Mouse (Mus musculus) embryonic facial prominence, embryonic 12.5 days (tissue): ENCODE results near the gene RPS10-NUDT3. TPM values are rescaled to one million over a fixed set of nuclear protein-coding genes. Genes with fewer than 3 reads are reported as not detected.
"Not testable (repeated sequence)": the region's sequence is repeated elsewhere in the genome, so short reads cannot be mapped to it uniquely, and the experiment has no call there.

Experiments used
- ATAC-seq: fragments of 200-750 bp; cut with Nextera tagmentation; 2 replicates; pipeline ENCODE4 v1.8.0; 2017; ENCODE audit not compliant: insufficient number of reproducible peaks, insufficient read depth, low FRiP score, low TSS enrichment
- H3K27ac ChIP-seq: fragments of 300-500 bp; sonication (generic); 2 replicates; pipeline ENCODE4 v1.5.1; 2016; ENCODE audit warnings: mild to moderate bottlenecking
- H3K27me3 ChIP-seq: fragments of 300-500 bp; sonication (generic); 2 replicates; pipeline ENCODE4 v1.6.1; 2016; ENCODE audit warnings: mild to moderate bottlenecking, moderate library complexity
- H3K36me3 ChIP-seq: fragments of 300-500 bp; sonication (generic); 2 replicates; pipeline ENCODE4 v1.6.1; 2016; ENCODE audit warnings: mild to moderate bottlenecking
- H3K4me1 ChIP-seq: fragments of 300-500 bp; sonication (generic); 2 replicates; pipeline ENCODE4 v1.6.1; 2016
- H3K4me2 ChIP-seq: fragments of 300-500 bp; sonication (generic); replicated peaks from 2 replicates; pipeline ENCODE4 v1.6.1; 2016; ENCODE audit warnings: mild to moderate bottlenecking, moderate library complexity
- H3K4me3 ChIP-seq: fragments of 300-500 bp; sonication (generic); 2 replicates; pipeline ENCODE4 v1.5.1; 2016; ENCODE audit warnings: mild to moderate bottlenecking
- H3K9ac ChIP-seq: fragments of 300-500 bp; sonication (generic); 2 replicates; pipeline ENCODE4 v1.6.1; 2016; ENCODE audit warnings: mild to moderate bottlenecking, moderate library complexity
- H3K9me3 ChIP-seq: fragments of 300-500 bp; sonication (generic); 2 replicates; pipeline ENCODE4 v1.6.1; 2016; ENCODE audit warnings: mild to moderate bottlenecking, moderate library complexity
- WGBS: fragments of 180-500 bp; shearing (Covaris S2); methylation state at CpG from one replicate; pipeline ENCODE4 v1.1.7; 2016; 5-methylcytosine and 5-hydroxymethylcytosine counted together
- polyA plus RNA-seq: library from polyadenylated mRNA; unstranded; fragments of >200 nt; fragmentation: Nextera tagmentation; extraction: Ambion mirVana; gene quantifications from 2 replicates; pipeline ENCODE4 v1.2.1, GENCODE M21; 2016

RPS10-NUDT3 gene
- polyA plus RNA-seq, 1 experiment from 2014 or later = not detected

DNA sequence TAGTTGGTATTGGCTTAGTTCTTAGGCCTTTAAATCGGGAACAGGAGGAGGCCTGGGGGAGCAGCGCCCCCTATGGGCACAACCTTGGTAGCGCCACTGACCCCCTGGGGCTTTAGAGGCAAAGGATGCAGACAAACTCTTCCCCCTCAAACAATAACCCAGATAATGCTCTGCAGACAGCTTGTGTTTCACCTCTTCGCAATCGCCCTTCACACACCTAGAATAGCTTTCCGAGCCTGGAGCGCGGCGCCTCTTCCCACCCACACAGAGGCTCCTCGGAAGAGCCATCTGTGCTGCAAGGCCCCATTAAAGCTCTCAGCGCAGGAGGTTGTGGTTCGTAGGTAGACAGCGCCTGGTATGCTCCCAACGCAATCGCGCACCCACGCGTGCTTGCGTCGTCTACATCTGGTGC, 3.9 kb upstream of the RPS10-NUDT3 start:
- H3K4me3 ChIP-seq = no peak overlapping the region
- no peak overlapping the region for H3K4me2 ChIP-seq
- ATAC-seq = no peak
- H3K27ac ChIP-seq = no peak overlapping the region
- H3K9ac ChIP-seq = no peak overlapping the region
- H3K27me3 ChIP-seq = no peaks in the 10 kb centered on the region
- H3K36me3 ChIP-seq = 0 out of 2 replicates have a peak, but pooled peaks cover 3% of the 10 kb centered on the region
- H3K4me1 ChIP-seq = peaks cover 21% of the 10 kb centered on the region
- 83% methylated on average over 20 of the region's 20 CpGs for WGBS
- no peaks in the 10 kb centered on the region for H3K9me3 ChIP-seq

DNA sequence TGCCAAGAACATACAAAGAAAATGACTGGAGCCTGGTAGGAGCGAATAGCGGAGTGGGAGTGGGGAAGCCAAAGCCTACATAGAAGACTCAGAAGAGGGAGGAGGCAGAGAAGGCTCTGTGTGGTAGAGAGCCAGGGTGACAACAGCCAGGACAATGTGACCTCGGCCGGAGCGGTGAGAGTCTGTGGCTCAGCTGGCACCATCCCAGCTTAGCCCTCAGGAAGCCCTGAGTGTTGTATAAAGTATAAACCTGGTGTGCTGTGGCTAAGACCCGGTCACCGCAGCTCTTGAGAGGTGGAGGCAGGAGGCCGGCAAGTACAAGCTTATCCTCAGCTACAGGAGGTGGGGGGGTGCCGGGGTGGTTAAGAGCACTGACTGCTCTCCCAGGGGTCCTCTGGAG, 2.3 kb upstream of the RPS10-NUDT3 start:
- Histone ChIP-seq H3K27me3 (no peaks in the 10 kb centered on the region), H3K9me3 (no peaks in the 10 kb centered on the region), H3K27ac (no peak overlapping the region), H3K4me3 (no peak overlapping the region), H3K4me2 (no peak overlapping the region), H3K9ac (no peak overlapping the region), H3K4me1 (peaks cover 21% of the 10 kb centered on the region), H3K36me3 (peaks cover 19% of the 10 kb centered on the region)
- ATAC-seq = no peak
- 58% methylated on average over 9 of the region's 9 CpGs for WGBS

DNA sequence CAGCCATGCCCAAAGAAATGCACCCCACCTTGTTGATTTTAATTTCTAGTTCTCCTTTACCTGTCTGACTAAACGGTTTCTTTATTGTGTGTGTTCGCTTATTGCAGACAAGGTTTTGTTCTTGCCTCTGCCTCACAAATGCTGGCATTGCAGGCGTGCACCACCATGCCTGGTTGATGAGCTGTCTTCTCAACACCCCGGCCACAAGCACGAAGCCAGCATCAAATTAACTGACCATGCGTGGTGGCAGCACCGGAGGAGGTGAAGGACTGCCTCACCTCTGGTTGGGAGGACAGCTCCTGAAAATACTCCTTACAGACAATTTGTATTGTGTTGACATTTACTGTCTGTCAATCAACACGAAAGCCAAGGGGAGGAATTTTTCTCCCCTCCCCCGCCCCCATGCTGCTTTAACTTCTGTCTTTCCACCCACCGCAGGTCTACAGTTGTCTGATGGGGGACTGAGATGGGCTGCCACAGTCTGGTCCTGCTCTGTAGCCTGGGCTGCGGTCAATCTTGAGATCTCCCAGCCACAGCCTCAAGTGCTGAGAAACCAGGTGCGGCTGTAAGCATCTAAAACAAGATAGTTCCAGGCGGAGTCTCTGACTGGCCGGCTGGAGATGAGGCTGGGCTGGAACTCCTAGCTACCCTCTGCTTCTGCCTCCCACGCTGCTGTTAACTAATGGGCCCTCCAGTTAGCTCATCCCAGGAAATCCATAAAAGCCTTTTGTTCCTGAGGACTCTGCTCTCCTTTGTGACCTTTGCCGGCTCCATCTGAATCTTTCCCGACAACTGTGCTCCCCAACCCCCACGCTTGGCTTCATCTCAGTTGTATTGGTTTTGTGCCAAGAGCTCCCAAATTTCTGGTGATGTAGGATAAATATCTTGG, 1.4 kb upstream of the RPS10-NUDT3 start, which contains the start of gene Rps10:
Gene Rps10, minus strand, starts transcription at position 538 of the 889 bp plus-strand sequence.
- Histone ChIP-seq H3K4me2 (peak within 1 kb of the TSS; percentile 92), H3K27ac (peak within 1 kb of the TSS; percentile 95), H3K9ac (peak within 1 kb of the TSS; percentile 28; the same call in 1 of the 2 replicates), H3K27me3 (no peaks in the 10 kb centered on the region), H3K9me3 (no peaks in the 10 kb centered on the region), H3K36me3 (peaks cover 28% of the 10 kb centered on the region), H3K4me1 (peaks cover 26% of the 10 kb centered on the region), H3K4me3 (peak within 1 kb of the TSS; percentile 96)
- ATAC-seq = no peak
- 43% methylated on average over 18 of the region's 18 CpGs for WGBS

DNA sequence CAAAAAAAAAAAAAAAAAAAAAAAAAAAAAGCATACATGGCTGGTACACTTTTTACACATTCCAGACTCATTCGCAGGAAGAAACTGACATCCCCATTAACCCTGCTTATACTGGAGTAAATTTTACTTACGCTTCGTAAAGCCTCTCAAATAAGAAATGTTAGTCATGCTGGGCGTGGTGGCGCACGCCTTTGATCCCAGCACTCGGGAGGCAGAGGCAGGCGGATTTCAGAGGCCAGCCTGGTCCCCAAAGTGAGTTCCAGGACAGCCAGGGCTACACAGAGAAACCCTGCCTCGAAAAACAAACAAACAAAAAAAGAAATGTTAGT, 517 bp upstream of the RPS10-NUDT3 start:
- not testable (repeated sequence) for ATAC-seq
- peak overlapping the region; percentile 96 for H3K9ac ChIP-seq

DNA sequence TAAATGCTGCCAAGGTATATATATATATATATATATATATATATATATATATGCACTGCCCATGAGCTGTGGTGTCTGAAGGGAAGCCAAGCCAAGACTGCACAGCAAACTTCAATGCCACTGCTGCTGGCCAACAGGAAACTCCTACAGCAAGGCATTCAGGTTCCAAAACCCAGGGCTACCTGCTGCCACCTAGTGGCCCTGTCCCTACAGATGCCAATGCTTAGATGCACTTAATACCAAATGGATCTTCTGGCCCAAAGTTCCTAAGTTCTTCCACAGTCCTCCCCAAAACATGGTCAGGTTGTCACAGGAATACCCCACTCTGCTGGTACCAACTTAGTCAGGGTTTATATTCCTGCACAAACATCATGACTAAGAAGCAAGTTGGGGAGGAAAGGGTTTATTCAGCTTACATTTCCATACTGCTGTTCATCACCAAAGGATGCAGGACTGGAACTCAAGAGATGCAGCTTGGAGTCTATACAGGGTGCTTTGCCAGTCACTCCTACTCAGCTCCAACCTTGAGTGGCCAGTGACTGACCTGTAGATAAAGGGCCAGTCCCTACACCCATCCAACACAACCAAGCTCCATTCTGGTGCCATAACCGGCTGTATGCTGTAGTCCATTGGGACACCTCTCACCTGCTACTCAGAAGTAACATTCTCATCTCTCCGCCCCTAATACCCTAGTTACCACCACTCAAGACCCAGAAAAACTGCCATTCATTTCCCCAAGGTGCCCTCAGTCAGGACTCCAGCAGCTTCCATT, 5.6 kb downstream of the RPS10-NUDT3 start:
- no peak overlapping the region for H3K4me2 ChIP-seq
- WGBS = 64% methylated on average over 2 of the region's 2 CpGs
- no peak overlapping the region for H3K4me3 ChIP-seq
- H3K36me3 ChIP-seq = peaks cover 46% of the 10 kb centered on the region
- no peaks in the 10 kb centered on the region for H3K27me3 ChIP-seq
- H3K9ac ChIP-seq = no peak overlapping the region
- no peak overlapping the region for H3K27ac ChIP-seq
- peaks cover 21% of the 10 kb centered on the region for H3K4me1 ChIP-seq
- H3K9me3 ChIP-seq = no peaks in the 10 kb centered on the region
- no peak for ATAC-seq

More for the DNA sequence above, 517 bp upstream of the RPS10-NUDT3 start:
- Histone ChIP-seq H3K27ac (peak overlapping the region; percentile 95), H3K4me3 (peak overlapping the region; percentile 96), H3K4me1 (peaks cover 26% of the 10 kb centered on the region), H3K36me3 (peaks cover 37% of the 10 kb centered on the region), H3K4me2 (peak overlapping the region; percentile 92)
- 43% methylated on average over 9 of the region's 9 CpGs for WGBS
- not testable (repeated sequence) for H3K27me3 ChIP-seq, H3K9me3 ChIP-seq

DNA sequence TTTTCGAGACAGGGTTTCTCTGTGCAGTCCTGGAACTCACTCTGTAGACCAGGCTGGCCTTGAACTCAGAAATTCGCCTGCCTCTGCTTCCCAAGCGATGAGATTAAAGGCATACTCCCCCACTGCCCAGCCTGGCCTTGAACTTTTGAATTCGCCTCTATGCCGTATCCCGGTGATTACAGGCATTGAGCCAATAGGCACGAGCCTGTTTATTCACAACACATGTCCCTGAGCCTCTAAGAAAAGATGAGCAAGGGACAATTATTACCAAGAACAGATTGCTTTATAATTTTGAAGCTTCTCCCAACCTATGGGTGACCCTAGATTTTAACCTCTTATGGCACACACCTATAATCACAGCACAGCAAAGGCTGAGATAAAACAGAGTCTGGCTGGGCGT, 6.6 kb downstream of the RPS10-NUDT3 start:
- WGBS = 85% methylated on average over 8 of the region's 8 CpGs
- no peak overlapping the region for H3K4me3 ChIP-seq
- no peak for ATAC-seq
- peaks cover 20% of the 10 kb centered on the region for H3K4me1 ChIP-seq
- no peak overlapping the region for H3K4me2 ChIP-seq
- H3K27me3 ChIP-seq = no peaks in the 10 kb centered on the region
- H3K36me3 ChIP-seq = peaks cover 38% of the 10 kb centered on the region
- H3K9me3 ChIP-seq = no peaks in the 10 kb centered on the region
- no peak overlapping the region for H3K9ac ChIP-seq
- H3K27ac ChIP-seq = no peak overlapping the region

DNA sequence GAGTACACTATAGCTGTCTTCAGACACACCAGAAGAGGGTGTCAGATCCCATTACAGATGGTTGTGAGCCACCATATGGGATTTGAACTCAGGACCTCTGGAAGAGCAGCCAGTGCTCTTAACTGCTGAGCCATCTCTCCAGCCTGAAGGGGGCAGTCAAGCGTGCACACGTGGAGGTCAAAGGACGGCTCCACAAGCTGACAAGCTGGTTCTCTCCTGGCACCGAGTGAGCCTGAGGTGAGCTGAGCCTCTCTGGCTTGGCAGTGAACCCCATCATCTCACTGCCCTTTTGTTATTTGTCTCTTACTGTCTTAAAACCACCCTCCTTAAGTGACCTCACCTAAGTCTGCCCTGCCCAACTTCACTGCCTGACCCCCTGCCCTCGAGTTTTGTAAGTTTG, 7.6 kb downstream of the RPS10-NUDT3 start:
- Histone ChIP-seq H3K4me1 (peaks cover 15% of the 10 kb centered on the region), H3K9ac (no peak overlapping the region), H3K4me2 (no peak overlapping the region), H3K4me3 (no peak overlapping the region), H3K36me3 (peaks cover 28% of the 10 kb centered on the region), H3K27me3 (no peaks in the 10 kb centered on the region), H3K9me3 (no peaks in the 10 kb centered on the region), H3K27ac (no peak overlapping the region)
- WGBS = 40% methylated on average over 5 of the region's 5 CpGs
- ATAC-seq = no peak

DNA sequence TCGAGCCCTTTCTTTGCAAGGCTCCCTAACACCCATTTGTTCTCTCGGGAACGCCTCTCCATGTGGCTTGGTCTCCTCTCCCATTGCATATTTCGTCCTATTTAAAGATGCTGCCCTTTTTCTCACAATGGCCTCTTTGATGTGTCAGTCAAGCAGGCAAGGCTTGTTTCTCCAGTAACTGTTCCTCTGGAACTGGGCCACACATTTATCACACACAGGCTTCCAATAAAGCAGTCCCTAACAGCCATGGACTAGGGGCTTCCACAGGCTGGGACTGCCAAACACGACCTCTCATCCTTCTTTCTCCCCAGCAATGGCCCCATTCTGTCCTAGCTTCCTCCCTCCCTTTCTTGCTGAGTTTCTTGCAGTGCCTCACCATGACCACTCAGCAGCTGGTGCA, 8.3 kb downstream of the RPS10-NUDT3 start:
- Histone ChIP-seq H3K9ac (no peak overlapping the region), H3K27me3 (no peaks in the 10 kb centered on the region), H3K9me3 (no peaks in the 10 kb centered on the region), H3K36me3 (peaks cover 21% of the 10 kb centered on the region), H3K4me3 (no peak overlapping the region), H3K4me1 (peaks cover 9% of the 10 kb centered on the region; the same call in 1 of the 2 replicates), H3K27ac (no peak overlapping the region), H3K4me2 (no peak overlapping the region)
- no peak for ATAC-seq
- 39% methylated on average over 5 of the region's 5 CpGs for WGBS

DNA sequence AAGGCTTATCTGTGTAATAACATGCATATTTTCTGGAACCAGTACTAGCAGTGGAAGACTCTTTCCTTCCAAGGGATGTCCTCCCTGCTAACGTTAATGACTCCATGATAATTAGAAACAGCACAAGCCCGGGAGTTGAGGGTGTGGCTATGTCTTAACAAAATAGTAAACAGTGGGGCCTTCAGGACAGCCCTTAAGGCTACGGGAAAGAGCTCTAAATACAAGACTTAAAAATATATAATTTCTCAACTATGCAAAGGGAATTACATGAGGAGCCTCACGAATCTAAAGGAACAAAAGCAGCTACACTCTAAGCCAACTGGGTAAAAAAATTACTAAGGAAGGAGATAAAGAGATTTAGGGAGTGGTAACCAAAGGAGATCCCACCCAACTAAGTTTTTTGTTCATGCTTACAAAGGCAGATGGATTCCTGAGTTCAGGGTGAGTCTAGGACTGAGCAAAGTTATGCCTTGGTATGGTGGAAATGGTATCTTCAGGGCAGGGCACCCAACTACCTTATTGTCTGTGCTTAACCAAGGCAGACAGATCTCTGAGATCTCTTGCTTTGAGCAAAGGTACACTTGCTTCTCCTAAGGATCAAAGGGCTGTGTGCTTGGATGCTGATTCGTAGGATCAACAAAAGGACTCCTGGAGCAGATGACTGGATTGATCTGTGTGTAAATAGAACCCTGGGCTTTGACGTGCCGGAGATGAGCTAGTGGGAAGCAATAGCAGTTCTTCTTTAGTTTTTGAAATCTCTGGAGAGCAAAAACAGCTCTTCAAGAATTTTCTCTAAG, 9.4 kb downstream of the RPS10-NUDT3 start:
- WGBS = 34% methylated on average over 7 of the region's 7 CpGs
- H3K9me3 ChIP-seq = no peaks in the 10 kb centered on the region

DNA sequence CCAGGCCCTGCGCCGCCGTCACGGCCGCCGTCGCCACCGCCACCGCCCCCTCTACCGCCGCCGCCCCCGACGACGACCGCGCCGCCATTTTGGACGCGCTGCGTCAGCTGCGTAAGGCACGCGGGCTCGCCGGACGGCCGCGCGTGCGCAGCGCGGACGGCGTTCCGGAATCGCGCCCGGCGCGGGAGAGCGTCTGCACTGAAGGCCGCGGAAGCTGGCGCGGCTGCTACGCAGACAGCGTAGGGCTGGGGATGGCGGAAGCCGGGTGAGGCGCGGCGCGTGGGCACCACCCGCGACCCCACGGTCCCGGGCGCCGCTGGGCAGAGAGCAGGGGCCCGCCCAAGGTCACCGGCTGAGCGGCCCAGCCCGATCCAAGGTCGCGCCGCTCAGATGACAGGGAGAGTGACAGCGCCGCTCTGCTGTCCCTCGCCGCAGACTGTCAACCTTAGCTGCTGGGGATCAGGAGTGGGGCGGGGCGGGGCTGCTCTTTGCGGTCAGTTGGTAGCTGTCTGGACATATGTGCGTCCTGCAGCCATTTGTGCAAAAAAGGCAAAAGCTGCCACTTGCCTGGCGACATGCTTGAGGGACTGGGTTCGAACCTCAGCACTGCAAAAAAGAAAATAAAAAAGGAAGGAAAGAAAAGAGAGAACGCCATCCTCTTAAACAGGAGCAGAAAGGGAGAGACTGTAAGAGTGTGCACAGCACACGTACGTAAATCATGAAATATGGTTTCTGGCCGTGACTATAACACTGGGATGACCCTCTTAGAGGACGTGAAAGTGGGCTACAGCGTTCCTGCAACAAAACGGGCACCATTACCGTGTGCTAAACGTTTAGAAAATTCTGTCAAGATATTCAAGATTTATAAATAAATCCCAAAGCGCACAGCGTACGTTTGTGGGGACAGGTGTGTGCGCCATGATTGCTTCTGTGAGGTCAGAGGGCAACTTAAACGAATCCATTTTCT, 11.4 kb downstream of the RPS10-NUDT3 start, which contains the start of gene Nudt3:
Gene Nudt3, minus strand, starts transcription at position 136 of the 967 bp plus-strand sequence.
- Histone ChIP-seq H3K9ac (peak within 1 kb of the TSS; percentile 93), H3K27ac (peak within 1 kb of the TSS; percentile 94), H3K4me2 (peak within 1 kb of the TSS; percentile 72), H3K27me3 (no peaks in the 10 kb centered on the region), H3K36me3 (no peaks in the 10 kb centered on the region), H3K4me1 (peaks cover 18% of the 10 kb centered on the region), H3K9me3 (no peaks in the 10 kb centered on the region), H3K4me3 (peak within 1 kb of the TSS; percentile 65)
- WGBS = 8% methylated on average over 89 of the region's 91 CpGs
- ATAC-seq = peak; percentile 82

More for the DNA sequence above, 9.4 kb downstream of the RPS10-NUDT3 start:
- Histone ChIP-seq H3K27me3 (no peaks in the 10 kb centered on the region), H3K4me2 (no peak overlapping the region), H3K4me3 (no peak overlapping the region), H3K9ac (no peak overlapping the region), H3K4me1 (peaks cover 16% of the 10 kb centered on the region), H3K36me3 (peaks cover 10% of the 10 kb centered on the region), H3K27ac (0 out of 2 replicates have a peak overlapping the region, but pooled peaks have one; percentile 37)
- no peak for ATAC-seq
